Mouse (Mus musculus): ENCODE data around the gene Nfia. TPM values are rescaled to one million over a fixed set of nuclear protein-coding genes. Genes with fewer than 3 reads are reported as not detected.
A peak's percentile ranks its signal among the peaks of the same experiment; 100 is the strongest.

Nfia gene
- total RNA-seq, 2 experiments from 2014 or later: 3.5 to 14.0 TPM

- no peak for ATAC-seq (replicated peaks; ENCODE audit: poor library complexity, severe bottlenecking)
These were observed 37.2 kb downstream of the Nfia start for GRCm38 (mm10) chr4:97809582-97810295.

- no peak for ATAC-seq (replicated peaks; ENCODE audit: poor library complexity, severe bottlenecking)
These were observed 37.9 kb downstream of the Nfia start for GRCm38 (mm10) chr4:97810348-97810939.

GRCm38 (mm10) chr4:97813035-97813434 is 40.5 kb downstream of the Nfia start:
- no peak for ATAC-seq (replicated peaks; ENCODE audit: poor library complexity, severe bottlenecking)

- no peak for ATAC-seq (replicated peaks; ENCODE audit: poor library complexity, severe bottlenecking)
These were observed 41.5 kb downstream of the Nfia start for GRCm38 (mm10) chr4:97813996-97814395.

- ATAC-seq (replicated peaks; ENCODE audit: poor library complexity, severe bottlenecking): peak; percentile 100
These were observed 42.0 kb downstream of the Nfia start for GRCm38 (mm10) chr4:97814515-97814914.

- ATAC-seq (replicated peaks; ENCODE audit: poor library complexity, severe bottlenecking): no peak
These were observed 43.5 kb downstream of the Nfia start for GRCm38 (mm10) chr4:97816001-97816400.

- no peak for ATAC-seq (replicated peaks; ENCODE audit: poor library complexity, severe bottlenecking)
These were observed 44.2 kb downstream of the Nfia start for GRCm38 (mm10) chr4:97816753-97817152.

GRCm38 (mm10) chr4:97817741-97818140 is 45.2 kb downstream of the Nfia start:
- no peak for ATAC-seq (replicated peaks; ENCODE audit: poor library complexity, severe bottlenecking)

GRCm38 (mm10) chr4:97818498-97818897 is 46.0 kb downstream of the Nfia start:
- ATAC-seq (replicated peaks; ENCODE audit: poor library complexity, severe bottlenecking): no peak

GRCm38 (mm10) chr4:97819101-97819500 is 46.6 kb downstream of the Nfia start:
- ATAC-seq (replicated peaks; ENCODE audit: poor library complexity, severe bottlenecking): no peak

- no peak for ATAC-seq (replicated peaks; ENCODE audit: poor library complexity, severe bottlenecking)
These were observed 48.1 kb downstream of the Nfia start for GRCm38 (mm10) chr4:97820474-97821259.

- peak; percentile 42 for ATAC-seq (replicated peaks; ENCODE audit: poor library complexity, severe bottlenecking)
These were observed 49.2 kb downstream of the Nfia start for GRCm38 (mm10) chr4:97821556-97822251.

- no peak for ATAC-seq (replicated peaks; ENCODE audit: poor library complexity, severe bottlenecking)
These were observed 51.0 kb downstream of the Nfia start for GRCm38 (mm10) chr4:97823512-97823911.

GRCm38 (mm10) chr4:97824451-97824850 is 51.9 kb downstream of the Nfia start:
- ATAC-seq (replicated peaks; ENCODE audit: poor library complexity, severe bottlenecking): no peak

- ATAC-seq (replicated peaks; ENCODE audit: poor library complexity, severe bottlenecking): no peak
These were observed 52.9 kb downstream of the Nfia start for GRCm38 (mm10) chr4:97825432-97825831.

GRCm38 (mm10) chr4:97825841-97826240 is 53.3 kb downstream of the Nfia start:
- ATAC-seq (replicated peaks; ENCODE audit: poor library complexity, severe bottlenecking): no peak

GRCm38 (mm10) chr4:97827115-97827514 is 54.6 kb downstream of the Nfia start:
- no peak for ATAC-seq (replicated peaks; ENCODE audit: poor library complexity, severe bottlenecking)

GRCm38 (mm10) chr4:97828579-97828978 is 56.0 kb downstream of the Nfia start:
- ATAC-seq (replicated peaks; ENCODE audit: poor library complexity, severe bottlenecking): no peak

GRCm38 (mm10) chr4:97829336-97830050 is 57.0 kb downstream of the Nfia start:
- no peak for ATAC-seq (replicated peaks; ENCODE audit: poor library complexity, severe bottlenecking)

Measured in granulocyte monocyte progenitor cell, adult 5-6 weeks (primary cell).